Mouse (Mus musculus): ENCODE data around the gene Mettl18.

GRCm38 (mm10) chr1:164014616-164015015 lies 19.9 kb downstream of the Mettl18 start:
- TF ChIP-seq CTCF (IDR thresholded peaks at IDR 0.05; ENCODE audit: borderline replicate concordance, insufficient read depth, low read depth, low read length) (no peak), POLR2A (IDR thresholded peaks at IDR 0.05; ENCODE audit: borderline replicate concordance, insufficient read depth, low read length) (no peak)
